Mouse (Mus musculus) fat pad, adult 2 months (tissue): ENCODE measurements around the gene Gm11213.

Source experiments
- DNase-seq: peaks from one replicate; pipeline ENCODE4 v3.0.0-alpha.2; 2011; ENCODE audit warnings: low read depth, low spot score; ENCODE audit errors: extremely low read depth

Gene Gm11213

GRCm38 (mm10) chr4:63604945-63605344, at the start of gene Gm11213:
Gene Gm11213, minus strand, starts transcription at chr4:63605261.
- DNase-seq, result no peak

- no peak for DNase-seq
These were observed 49.3 kb upstream of the Gm11213 start for GRCm38 (mm10) chr4:63654381-63654780.

GRCm38 (mm10) chr4:63643956-63644726, 39.1 kb upstream of the Gm11213 start:
- no peak for DNase-seq

- peak; percentile 61 for DNase-seq
These were observed 34.8 kb upstream of the Gm11213 start for GRCm38 (mm10) chr4:63639842-63640241.

GRCm38 (mm10) chr4:63638603-63639002, 33.5 kb upstream of the Gm11213 start:
- peak; percentile 7 for DNase-seq

GRCm38 (mm10) chr4:63633181-63633580, 28.1 kb upstream of the Gm11213 start:
- DNase-seq, result no peak

GRCm38 (mm10) chr4:63627111-63627510, 22.1 kb upstream of the Gm11213 start:
- DNase-seq, result no peak

GRCm38 (mm10) chr4:63625563-63626080, 20.6 kb upstream of the Gm11213 start:
- DNase-seq, result no peak

- no peak for DNase-seq
These were observed 17.3 kb upstream of the Gm11213 start, which contains the start of gene Tex48 for GRCm38 (mm10) chr4:63622378-63622835. Gene Tex48, minus strand, starts transcription at chr4:63622428.

- no peak for DNase-seq
These were observed 16.8 kb upstream of the Gm11213 start for GRCm38 (mm10) chr4:63621861-63622260.

GRCm38 (mm10) chr4:63608391-63608790, 3.3 kb upstream of the Gm11213 start:
- DNase-seq, result no peak

GRCm38 (mm10) chr4:63605968-63606367, 907 bp upstream of the Gm11213 start:
- no peak for DNase-seq

GRCm38 (mm10) chr4:63605545-63605944, 484 bp upstream of the Gm11213 start:
- no peak for DNase-seq

- no peak for DNase-seq
These were observed 3.8 kb downstream of the Gm11213 start for GRCm38 (mm10) chr4:63601263-63601662.

GRCm38 (mm10) chr4:63600786-63601185, 4.3 kb downstream of the Gm11213 start:
- peak; percentile 11 for DNase-seq

GRCm38 (mm10) chr4:63596010-63596409, 9.1 kb downstream of the Gm11213 start:
- DNase-seq, result no peak

GRCm38 (mm10) chr4:63595259-63595658, 9.8 kb downstream of the Gm11213 start:
- no peak for DNase-seq

GRCm38 (mm10) chr4:63594459-63595110, 10.5 kb downstream of the Gm11213 start:
- DNase-seq, result no peak

- DNase-seq, result no peak
These were observed 14.5 kb downstream of the Gm11213 start for GRCm38 (mm10) chr4:63590538-63590937.

- no peak for DNase-seq
These were observed 15.1 kb downstream of the Gm11213 start for GRCm38 (mm10) chr4:63589987-63590386.

GRCm38 (mm10) chr4:63586240-63586639, 18.8 kb downstream of the Gm11213 start:
- DNase-seq, result no peak

GRCm38 (mm10) chr4:63585216-63585615, 19.8 kb downstream of the Gm11213 start:
- DNase-seq, result no peak
